Mouse (Mus musculus) forebrain, embryonic 10.5 days (tissue): ENCODE results near the gene Pde9a. TPM values are rescaled to one million over a fixed set of nuclear protein-coding genes. Genes with fewer than 3 reads are reported as not detected.
"Not testable (repeated sequence)": the region's sequence is repeated elsewhere in the genome, so short reads cannot be mapped to it uniquely, and the experiment has no call there.

Source experiments
- DNase-seq: peaks from one replicate; pipeline ENCODE4 v3.0.0-alpha.2; 2017; ENCODE audit warnings: low spot score; ENCODE audit errors: extremely low spot score
- H3K27ac ChIP-seq: fragments of 300-500 bp; sonication (generic); 2 replicates; pipeline ENCODE4 v1.5.1; 2016; ENCODE audit warnings: mild to moderate bottlenecking
- H3K27me3 ChIP-seq: fragments of 300-500 bp; sonication (generic); 2 replicates; pipeline ENCODE4 v1.6.1; 2016; ENCODE audit warnings: mild to moderate bottlenecking; ENCODE audit not compliant: poor library complexity, severe bottlenecking
- H3K36me3 ChIP-seq: fragments of 300-500 bp; sonication (generic); replicated peaks from 2 replicates; pipeline ENCODE4 v1.6.1; 2016; ENCODE audit warnings: mild to moderate bottlenecking, moderate library complexity
- H3K4me1 ChIP-seq: fragments of 300-500 bp; sonication (generic); 2 replicates; pipeline ENCODE4 v1.6.1; 2016
- H3K4me3 ChIP-seq: fragments of 300-500 bp; sonication (generic); 2 replicates; pipeline ENCODE4 v1.5.1; 2016; ENCODE audit warnings: mild to moderate bottlenecking, moderate library complexity
- H3K9me3 ChIP-seq: fragments of 300-500 bp; sonication (generic); 2 replicates; pipeline ENCODE4 v1.6.1; 2016; ENCODE audit warnings: mild to moderate bottlenecking, moderate library complexity
- WGBS: fragments of 180-500 bp; shearing (Covaris S2); methylation state at CpG from one replicate; pipeline ENCODE4 v1.1.7; 2016; 5-methylcytosine and 5-hydroxymethylcytosine counted together
- polyA plus RNA-seq: library from polyadenylated mRNA; unstranded; fragments of >200 nt; fragmentation: Nextera tagmentation; extraction: Ambion mirVana; gene quantifications from 2 replicates; pipeline ENCODE4 v1.2.1, GENCODE M21; 2016

Pde9a gene
- polyA plus RNA-seq = 16.6 and 16.8 TPM in 2 replicates

DNA sequence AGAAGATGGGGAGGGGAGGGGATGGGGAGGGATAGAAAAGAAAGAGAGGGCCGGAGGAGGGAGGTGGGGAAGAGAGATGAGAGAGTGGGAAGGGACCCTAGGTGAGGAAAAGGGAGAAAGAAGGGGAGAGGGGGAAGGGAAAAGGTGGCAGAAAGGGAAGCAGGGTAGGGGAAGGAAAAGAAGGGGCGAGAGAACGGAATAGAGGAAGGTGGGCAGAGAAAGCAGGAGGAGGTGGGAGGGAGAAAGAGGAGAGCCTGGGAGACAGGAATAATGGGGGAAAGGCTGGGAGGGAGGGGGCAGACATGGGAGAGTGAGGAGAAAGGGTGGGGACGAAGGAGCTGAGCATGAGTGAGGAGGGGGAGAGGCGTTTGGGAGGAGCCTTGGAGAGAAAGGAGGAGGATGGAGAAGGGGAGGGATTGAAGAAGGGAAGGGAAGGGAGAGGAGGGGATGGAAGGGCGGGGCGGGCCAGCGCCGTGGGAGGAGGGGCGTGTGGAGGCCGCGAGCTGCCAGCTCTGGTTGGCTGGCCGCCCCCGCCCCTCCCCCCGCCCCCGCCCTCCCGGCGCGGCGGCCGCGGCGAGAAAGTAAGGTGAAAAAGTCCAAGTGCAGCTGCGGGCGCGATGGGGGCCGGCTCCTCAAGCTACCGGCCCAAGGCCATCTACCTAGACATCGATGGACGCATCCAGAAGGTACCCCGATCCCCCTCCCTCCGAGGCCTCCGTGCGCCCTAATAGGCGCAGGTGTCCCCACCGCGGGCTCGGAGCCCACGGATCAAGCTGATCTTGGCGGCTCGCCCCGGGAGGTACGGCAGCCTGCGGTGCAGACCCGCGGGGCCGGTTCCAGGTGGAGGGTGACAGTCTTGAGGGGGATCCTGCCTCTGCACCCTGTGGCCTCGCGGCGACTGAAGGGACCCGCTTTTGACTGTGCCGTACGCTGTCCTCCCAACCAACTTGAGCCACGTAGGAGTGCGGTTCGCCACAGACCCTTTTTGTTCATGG is at the start of gene Pde9a:
Pde9a (plus strand) TSS at position 540 of the 995 bp plus-strand sequence.
- Histone ChIP-seq H3K4me1 (peaks cover 64% of the 10 kb centered on the region), H3K9me3 (no peaks in the 10 kb centered on the region), H3K4me3 (peak within 1 kb of the TSS; percentile 83), H3K27me3 (peaks cover 60% of the 10 kb centered on the region), H3K27ac (peak within 1 kb of the TSS; percentile 89), H3K36me3 (no peaks in the 10 kb centered on the region)
- under 1% methylated on average over 46 of the region's 56 CpGs for WGBS
- DNase-seq = peak; percentile 83

DNA sequence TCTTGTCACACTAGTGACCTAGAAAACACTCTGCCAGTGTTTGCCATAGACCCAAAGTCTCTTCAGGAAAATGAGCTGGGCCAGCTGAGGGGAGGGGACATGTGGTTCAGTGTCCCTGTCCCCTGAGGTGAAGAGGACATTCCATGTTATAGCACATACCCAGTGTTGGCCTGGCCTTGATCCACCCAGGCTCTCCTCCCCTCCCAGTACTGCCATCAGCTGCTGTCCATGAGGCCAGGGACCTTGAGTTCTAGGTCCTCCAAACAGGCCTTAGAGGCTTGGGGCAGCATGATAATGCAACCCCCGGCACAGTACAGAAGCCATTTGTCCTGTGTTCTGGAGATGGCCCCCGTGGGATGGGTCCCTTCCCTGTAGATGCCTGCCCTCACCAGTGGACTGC is 46.2 kb upstream of the Pde9a start:
- 85% methylated on average over 2 of the region's 2 CpGs for WGBS
- H3K9me3 ChIP-seq = no peaks in the 10 kb centered on the region
- no peak for DNase-seq

GRCm38 (mm10) chr17:31342191-31342590 is 43.8 kb upstream of the Pde9a start:
- no peak for DNase-seq
- 0 out of 2 replicates have a peak, but pooled peaks cover 4% of the 10 kb centered on the region for H3K4me1 ChIP-seq
- no peaks in the 10 kb centered on the region for H3K27me3 ChIP-seq
- H3K27ac ChIP-seq = no peak overlapping the region
- 78% methylated on average over 6 of the region's 6 CpGs for WGBS
- no peaks in the 10 kb centered on the region for H3K36me3 ChIP-seq
- H3K4me3 ChIP-seq = no peak overlapping the region
- H3K9me3 ChIP-seq = no peaks in the 10 kb centered on the region

More for the DNA sequence above, 46.2 kb upstream of the Pde9a start:
- 0 out of 2 replicates have a peak, but pooled peaks cover 4% of the 10 kb centered on the region for H3K4me1 ChIP-seq
- H3K27me3 ChIP-seq = no peaks in the 10 kb centered on the region
- H3K36me3 ChIP-seq = no peaks in the 10 kb centered on the region
- H3K4me3 ChIP-seq = no peak overlapping the region
- H3K27ac ChIP-seq = no peak overlapping the region

GRCm38 (mm10) chr17:31344172-31344801 is 41.7 kb upstream of the Pde9a start:
- DNase-seq = peak; percentile 83
- H3K27ac ChIP-seq = peak overlapping the region; percentile 31; the same call in 1 of the 2 replicates
- H3K4me3 ChIP-seq = no peak overlapping the region
- H3K4me1 ChIP-seq = 0 out of 2 replicates have a peak, but pooled peaks cover 4% of the 10 kb centered on the region
- no peaks in the 10 kb centered on the region for H3K9me3 ChIP-seq
- no peaks in the 10 kb centered on the region for H3K36me3 ChIP-seq
- no peaks in the 10 kb centered on the region for H3K27me3 ChIP-seq
- 49% methylated on average over 5 of the region's 5 CpGs for WGBS

- H3K4me3 ChIP-seq = no peak overlapping the region
- H3K27me3 ChIP-seq = no peaks in the 10 kb centered on the region
- no peak overlapping the region for H3K27ac ChIP-seq
- no peaks in the 10 kb centered on the region for H3K9me3 ChIP-seq
- 0 out of 2 replicates have a peak, but pooled peaks cover 4% of the 10 kb centered on the region for H3K4me1 ChIP-seq
- DNase-seq = no peak
- 84% methylated on average over 3 of the region's 3 CpGs for WGBS
- H3K36me3 ChIP-seq = no peaks in the 10 kb centered on the region
Observed at GRCm38 (mm10) chr17:31344816-31345215, 41.2 kb upstream of the Pde9a start.

DNA sequence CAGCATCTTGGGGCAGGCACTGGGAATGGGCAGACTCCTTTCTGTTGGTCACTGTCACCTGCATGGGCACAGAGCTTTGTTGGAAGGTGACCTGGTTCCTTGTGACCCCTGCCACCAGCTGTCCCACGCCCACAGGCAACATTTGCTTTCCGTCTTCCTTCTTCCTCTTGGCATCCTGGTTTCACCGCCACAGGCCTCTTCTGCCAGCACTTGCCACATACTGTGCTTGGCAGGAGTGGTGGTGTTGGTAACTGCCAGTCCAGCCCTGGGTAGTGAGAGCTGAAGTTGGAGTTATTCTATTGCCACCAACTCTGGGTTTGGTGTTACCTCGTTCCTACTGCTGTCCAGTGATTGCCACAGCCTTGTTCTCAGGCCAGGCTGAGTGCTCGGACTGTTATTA is 37.9 kb upstream of the Pde9a start:
- WGBS = 85% methylated on average over 5 of the region's 5 CpGs
- Histone ChIP-seq H3K27ac (0 out of 2 replicates have a peak overlapping the region, but pooled peaks have one; percentile 25), H3K4me3 (no peak overlapping the region)

GRCm38 (mm10) chr17:31349388-31349787 is 36.6 kb upstream of the Pde9a start:
- DNase-seq = no peak
- Histone ChIP-seq H3K4me3 (no peak overlapping the region), H3K4me1 (peaks cover 11% of the 10 kb centered on the region), H3K27ac (no peak overlapping the region), H3K36me3 (no peaks in the 10 kb centered on the region), H3K9me3 (no peaks in the 10 kb centered on the region), H3K27me3 (no peaks in the 10 kb centered on the region)
- WGBS = 85% methylated on average over 12 of the region's 12 CpGs

More for the DNA sequence above, 37.9 kb upstream of the Pde9a start:
- no peaks in the 10 kb centered on the region for H3K27me3 ChIP-seq
- H3K9me3 ChIP-seq = no peaks in the 10 kb centered on the region
- H3K4me1 ChIP-seq = peaks cover 11% of the 10 kb centered on the region
- no peaks in the 10 kb centered on the region for H3K36me3 ChIP-seq
- no peak for DNase-seq

DNA sequence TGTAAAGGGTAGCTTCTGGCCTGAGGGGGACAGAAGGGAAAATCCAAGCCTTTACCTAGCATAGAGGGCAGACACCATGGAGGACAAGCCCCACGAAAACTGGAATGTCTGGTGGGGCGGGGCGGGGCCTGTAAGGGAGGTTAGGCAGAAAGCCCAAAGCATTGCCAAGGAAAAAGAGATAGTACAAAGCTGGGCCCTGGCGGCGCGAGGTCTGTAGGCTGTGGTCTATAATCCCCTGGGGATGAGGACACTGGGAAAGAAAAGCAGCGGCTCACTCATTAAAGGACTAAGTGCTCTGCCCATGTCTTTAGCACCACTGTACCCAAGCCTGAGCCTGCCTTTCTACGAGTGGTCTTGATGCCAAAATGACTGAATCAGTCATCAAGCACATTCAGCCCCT is 34.0 kb upstream of the Pde9a start:
- Histone ChIP-seq H3K36me3 (no peaks in the 10 kb centered on the region), H3K4me1 (peaks cover 24% of the 10 kb centered on the region), H3K27ac (peak overlapping the region; percentile 53; the same call in 1 of the 2 replicates), H3K9me3 (no peaks in the 10 kb centered on the region), H3K4me3 (no peak overlapping the region), H3K27me3 (no peaks in the 10 kb centered on the region)
- DNase-seq = no peak
- 41% methylated on average over 8 of the region's 8 CpGs for WGBS

- H3K36me3 ChIP-seq = no peaks in the 10 kb centered on the region
- H3K4me1 ChIP-seq = peaks cover 24% of the 10 kb centered on the region
- H3K9me3 ChIP-seq = no peaks in the 10 kb centered on the region
- 85% methylated on average over 2 of the region's 2 CpGs for WGBS
- H3K27ac ChIP-seq = no peak overlapping the region
- no peaks in the 10 kb centered on the region for H3K27me3 ChIP-seq
- H3K4me3 ChIP-seq = no peak overlapping the region
- DNase-seq = no peak
Observed at GRCm38 (mm10) chr17:31353255-31353654, 32.8 kb upstream of the Pde9a start.

DNA sequence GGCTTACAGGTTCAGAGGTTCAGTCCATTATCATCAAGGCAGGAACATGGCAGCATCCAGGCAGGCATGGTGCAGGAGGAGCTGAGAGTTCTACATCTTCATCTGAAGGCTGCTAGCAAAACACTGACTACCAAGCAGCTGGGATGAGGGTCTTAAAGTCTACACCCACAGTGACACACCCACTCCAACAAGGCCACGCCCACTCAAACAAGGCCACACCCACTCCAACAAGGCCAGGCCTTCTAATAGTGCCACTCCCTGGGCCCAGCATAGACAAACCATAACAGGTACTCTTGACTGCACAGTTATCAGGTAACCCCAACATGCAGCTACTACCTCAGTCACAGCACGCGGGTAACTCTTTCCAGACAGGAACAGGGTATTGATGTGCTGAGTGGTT is 31.3 kb upstream of the Pde9a start:
- not testable (repeated sequence) for H3K27me3 ChIP-seq, H3K36me3 ChIP-seq, H3K9me3 ChIP-seq, DNase-seq, H3K27ac ChIP-seq, H3K4me3 ChIP-seq
- H3K4me1 ChIP-seq = peaks cover 24% of the 10 kb centered on the region
- 74% methylated on average over 3 of the region's 3 CpGs for WGBS

GRCm38 (mm10) chr17:31355792-31356502 is 30.1 kb upstream of the Pde9a start:
- 0 out of 2 replicates have a peak overlapping the region, but pooled peaks have one; percentile 35 for H3K27ac ChIP-seq
- DNase-seq = no peak
- no peaks in the 10 kb centered on the region for H3K36me3 ChIP-seq
- no peak overlapping the region for H3K4me3 ChIP-seq
- H3K4me1 ChIP-seq = peaks cover 24% of the 10 kb centered on the region
- no peaks in the 10 kb centered on the region for H3K9me3 ChIP-seq
- no peaks in the 10 kb centered on the region for H3K27me3 ChIP-seq
- 40% methylated on average over 8 of the region's 8 CpGs for WGBS

DNA sequence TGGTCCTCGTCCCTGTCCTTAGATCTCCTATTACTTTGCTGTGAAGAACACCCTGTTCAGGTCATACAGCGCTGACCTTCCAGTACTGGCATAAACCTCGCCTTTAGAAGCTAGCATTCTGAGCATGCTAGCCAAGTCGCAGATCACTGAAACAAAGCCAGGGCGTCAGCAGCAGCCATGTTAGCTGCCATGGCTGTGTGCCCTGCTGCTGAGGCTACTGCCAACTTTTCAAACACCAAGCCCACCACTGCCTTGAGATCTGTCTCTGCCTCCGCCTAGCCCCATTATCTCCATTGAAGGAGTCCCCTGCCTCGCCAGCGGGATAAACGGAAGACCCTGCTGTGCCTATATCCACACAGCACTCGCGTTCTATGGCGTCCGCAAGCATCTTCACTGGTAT is 25.4 kb upstream of the Pde9a start:
- Histone ChIP-seq H3K9me3 (no peaks in the 10 kb centered on the region), H3K4me3 (no peak overlapping the region), H3K27me3 (no peaks in the 10 kb centered on the region), H3K4me1 (peaks cover 11% of the 10 kb centered on the region), H3K27ac (no peak overlapping the region), H3K36me3 (no peaks in the 10 kb centered on the region)
- WGBS = 84% methylated on average over 13 of the region's 13 CpGs
- DNase-seq = no peak
